Mouse (Mus musculus) cortical plate, adult 2 months (tissue): ENCODE data around the gene Acot1. TPM values are rescaled to one million over a fixed set of nuclear protein-coding genes. Genes with fewer than 3 reads are reported as not detected.

Experiments used
- H3K27ac ChIP-seq: fragments of 200-500 bp; 2 replicates; pipeline ENCODE4 v1.5.1; 2012; ENCODE audit warnings: low read length, control low read depth, inconsistent platforms; ENCODE audit not compliant: insufficient read depth
- H3K4me1 ChIP-seq: fragments of 200-500 bp; 2 replicates; pipeline ENCODE4 v1.6.1; 2011; ENCODE audit warnings: low read length; ENCODE audit not compliant: control insufficient read depth, insufficient read depth
- H3K4me3 ChIP-seq: fragments of 200-500 bp; 2 replicates; pipeline ENCODE4 v1.5.1; 2011; ENCODE audit warnings: mild to moderate bottlenecking, low read length, control low read depth; ENCODE audit not compliant: insufficient read depth
- CTCF ChIP-seq: fragments of 200-500 bp; IDR thresholded peaks from 2 replicates; pipeline ENCODE4 v1.5.1; 2011; ENCODE audit warnings: mild to moderate bottlenecking, control low read depth, low read length; ENCODE audit not compliant: insufficient read depth; ENCODE audit errors: extremely low read depth
- POLR2A ChIP-seq: fragments of 200-500 bp; IDR thresholded peaks from 2 replicates; pipeline ENCODE4 v1.6.1; 2011; ENCODE audit warnings: mild to moderate bottlenecking, low read length, control low read depth; ENCODE audit not compliant: insufficient read depth; ENCODE audit errors: extremely low read depth
- polyA plus RNA-seq: library from polyadenylated mRNA; depleted of rRNA; stranded (reverse); fragments of >200 nt; gene quantifications from 2 replicates; pipeline ENCODE4 v1.2.3, GENCODE M21; 2012; rRNA removed

Acot1 gene
- polyA plus RNA-seq, 1 experiment, result 16.4 TPM

DNA sequence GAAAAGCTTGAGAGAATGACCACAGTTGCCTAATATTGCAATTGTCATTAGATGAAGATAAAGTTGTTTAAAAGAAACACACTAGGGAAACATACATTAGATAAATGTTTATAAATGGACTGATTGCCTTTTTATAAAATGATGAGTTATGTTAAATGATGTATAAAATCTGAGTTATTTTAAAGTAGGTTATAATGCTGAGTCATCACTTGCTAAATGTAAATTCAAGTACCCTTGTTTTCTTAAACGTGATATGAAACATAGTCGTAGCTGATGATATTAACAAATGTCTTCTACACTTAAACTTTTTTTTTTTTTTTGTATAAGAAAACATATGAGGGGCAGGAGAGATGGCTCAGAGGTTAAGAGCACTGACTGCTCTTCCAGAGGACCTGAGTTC, 54.5 kb downstream of the Acot1 start:
- TF ChIP-seq POLR2A (no peak), CTCF (no peak)

DNA sequence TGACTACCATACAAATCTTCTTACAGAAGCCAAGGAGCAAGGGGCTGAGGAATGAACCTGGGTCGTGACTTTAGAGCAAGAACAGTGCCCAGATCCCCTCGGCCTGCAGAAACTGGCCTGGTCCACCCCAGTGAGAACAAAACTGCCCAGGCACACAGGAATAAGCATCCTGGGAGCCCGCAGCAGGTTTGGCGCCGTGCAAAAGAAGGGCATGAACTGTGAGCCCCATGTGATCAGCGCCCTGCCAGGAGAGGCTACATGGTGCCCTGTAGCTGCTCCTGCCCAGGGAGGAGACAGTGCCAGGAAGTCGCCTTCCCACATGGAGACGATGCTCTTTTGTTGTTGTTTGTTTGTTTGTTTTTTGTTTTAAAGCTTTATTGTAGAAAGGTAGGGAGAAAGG, 55.3 kb downstream of the Acot1 start:
- no peak overlapping the region for H3K27ac ChIP-seq
- H3K4me3 ChIP-seq, result no peak overlapping the region
- TF ChIP-seq POLR2A (no peak), CTCF (no peak)
- peaks cover 2% of the 10 kb centered on the region; the same call in 1 of the 2 replicates for H3K4me1 ChIP-seq

More for the DNA sequence above, 54.5 kb downstream of the Acot1 start:
- Histone ChIP-seq H3K4me1 (no peaks in the 10 kb centered on the region), H3K27ac (no peak overlapping the region), H3K4me3 (no peak overlapping the region)

DNA sequence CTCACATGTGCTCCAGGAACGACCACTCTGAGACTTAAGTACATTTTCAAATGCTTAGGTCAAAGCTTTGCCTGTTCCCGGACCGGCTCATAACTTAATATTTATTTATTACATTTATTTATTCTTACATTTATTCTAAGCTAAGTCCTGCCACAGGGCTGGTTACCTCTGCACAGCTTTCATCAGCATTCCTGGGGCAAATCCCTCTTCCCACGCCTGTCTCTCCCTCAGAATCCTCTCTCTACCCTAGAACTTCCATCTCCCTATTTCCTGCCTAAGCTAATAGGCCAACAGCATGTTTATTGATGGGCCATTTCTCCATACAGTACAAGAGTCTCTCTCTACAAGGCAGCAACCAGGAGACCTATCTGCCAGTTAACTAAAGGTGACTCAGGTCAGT, 58.5 kb downstream of the Acot1 start:
- Histone ChIP-seq H3K4me3 (no peak overlapping the region), H3K4me1 (peaks cover 2% of the 10 kb centered on the region; the same call in 1 of the 2 replicates), H3K27ac (no peak overlapping the region)
- TF ChIP-seq CTCF (no peak), POLR2A (no peak)

Other genes with a start within 250 kb of the Acot1 start
- gene Papln, start 245.9 kb upstream of the Acot1 start, polyA plus RNA-seq, result 3.0 and 3.4 TPM in 2 replicates
- gene Numb, start 87.6 kb upstream of the Acot1 start, polyA plus RNA-seq, result 69.6 and 74.6 TPM in 2 replicates
- gene Riox1, start 58.9 kb upstream of the Acot1 start, polyA plus RNA-seq, result 11.5 and 11.8 TPM in 2 replicates
- gene Heatr4, start 24.6 kb upstream of the Acot1 start, polyA plus RNA-seq, result 0.02 and 0.04 TPM in 2 replicates
- gene Acot2, start 21.6 kb upstream of the Acot1 start, polyA plus RNA-seq, result 7.3 and 8.0 TPM in 2 replicates
- gene Acot4, start 28.9 kb downstream of the Acot1 start, polyA plus RNA-seq, result 1.5 and 1.9 TPM in 2 replicates
- not detected in 2 replicates for gene Gm49366, start 29.4 kb downstream of the Acot1 start, polyA plus RNA-seq
- 1.3 and 1.9 TPM in 2 replicates for gene Acot3, start 42.7 kb downstream of the Acot1 start, polyA plus RNA-seq
- gene Acot5, start 59.8 kb downstream of the Acot1 start, polyA plus RNA-seq, result 4.1 and 4.2 TPM in 2 replicates
- 5.0 TPM in 2 replicates for gene Acot6, start 91.2 kb downstream of the Acot1 start, polyA plus RNA-seq
- 46.6 and 48.0 TPM in 2 replicates for gene Dnal1, start 104.9 kb downstream of the Acot1 start, polyA plus RNA-seq
- gene Pnma1, start 139.0 kb downstream of the Acot1 start, polyA plus RNA-seq, result 3.0 and 3.7 TPM in 2 replicates
- gene Elmsan1, start 209.4 kb downstream of the Acot1 start, polyA plus RNA-seq, result 6.9 and 7.3 TPM in 2 replicates